Mouse (Mus musculus) adrenal gland, postnatal 36 days (tissue): ENCODE measurements around the gene Ltbp3. TPM values are rescaled to one million over a fixed set of nuclear protein-coding genes. Genes with fewer than 3 reads are reported as not detected.

Experiments
- DNase-seq, 2 experiments: peaks; one replicate each; pipeline ENCODE4 v3.0.0; 2021; ENCODE audit warnings: mixed read lengths in 1 of 2
- total RNA-seq, 2 experiments: library from RNA; stranded (reverse); gene quantifications; 2 replicates each; pipeline ENCODE4 v1.2.3; 2021

Gene Ltbp3
- total RNA-seq, 2 experiments from 2014 or later, result 222 to 305 TPM

DNA sequence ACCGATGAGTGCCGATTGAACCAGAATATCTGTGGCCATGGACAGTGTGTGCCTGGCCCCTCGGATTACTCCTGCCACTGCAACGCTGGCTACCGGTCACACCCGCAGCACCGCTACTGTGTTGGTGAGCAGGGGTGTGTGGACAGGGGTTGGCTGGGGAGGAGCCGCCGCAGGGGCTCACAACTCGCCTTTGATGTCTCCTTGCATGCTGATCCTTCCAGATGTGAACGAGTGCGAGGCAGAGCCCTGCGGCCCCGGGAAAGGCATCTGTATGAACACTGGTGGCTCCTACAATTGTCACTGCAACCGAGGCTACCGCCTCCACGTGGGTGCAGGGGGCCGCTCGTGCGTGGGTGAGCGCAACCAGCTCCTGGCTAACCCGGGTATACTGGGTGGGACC, 10.2 kb downstream of the Ltbp3 start:
- DNase-seq, result no peak

- peak; percentile 80 to 90 for DNase-seq
These were observed 11.0 kb downstream of the Ltbp3 start for GRCm38 (mm10) chr19:5751742-5752141.

GRCm38 (mm10) chr19:5756321-5756985, 15.7 kb downstream of the Ltbp3 start:
- DNase-seq, result no peak

DNA sequence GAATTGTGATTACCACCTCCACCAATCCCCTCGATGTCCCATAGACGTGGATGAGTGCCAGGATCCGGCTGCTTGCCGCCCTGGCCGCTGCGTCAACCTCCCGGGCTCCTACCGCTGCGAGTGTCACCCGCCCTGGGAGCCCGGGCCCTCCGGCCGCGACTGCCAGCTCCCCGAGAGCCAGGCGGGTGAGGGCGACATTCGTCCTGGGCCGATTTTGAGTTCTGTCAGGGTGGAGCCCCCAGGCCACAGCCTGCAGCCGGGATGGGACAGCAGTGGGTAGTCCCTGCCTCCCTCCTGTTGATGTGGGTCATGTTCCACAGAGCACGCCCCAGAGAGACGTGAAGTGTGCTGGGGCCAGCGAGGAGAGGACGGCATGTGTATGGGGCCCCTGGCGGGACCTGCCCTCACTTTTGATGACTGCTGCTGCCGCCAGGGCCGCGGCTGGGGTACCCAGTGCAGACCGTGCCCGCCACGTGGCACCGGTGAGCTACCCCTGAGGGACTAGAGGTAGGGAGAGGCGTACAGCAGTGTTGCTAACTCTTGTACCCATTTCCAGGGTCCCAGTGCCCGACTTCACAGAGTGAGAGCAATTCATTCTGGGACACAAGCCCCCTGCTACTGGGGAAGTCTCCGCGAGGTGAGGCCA, 16.4 kb downstream of the Ltbp3 start:
- DNase-seq, result no peak

DNA sequence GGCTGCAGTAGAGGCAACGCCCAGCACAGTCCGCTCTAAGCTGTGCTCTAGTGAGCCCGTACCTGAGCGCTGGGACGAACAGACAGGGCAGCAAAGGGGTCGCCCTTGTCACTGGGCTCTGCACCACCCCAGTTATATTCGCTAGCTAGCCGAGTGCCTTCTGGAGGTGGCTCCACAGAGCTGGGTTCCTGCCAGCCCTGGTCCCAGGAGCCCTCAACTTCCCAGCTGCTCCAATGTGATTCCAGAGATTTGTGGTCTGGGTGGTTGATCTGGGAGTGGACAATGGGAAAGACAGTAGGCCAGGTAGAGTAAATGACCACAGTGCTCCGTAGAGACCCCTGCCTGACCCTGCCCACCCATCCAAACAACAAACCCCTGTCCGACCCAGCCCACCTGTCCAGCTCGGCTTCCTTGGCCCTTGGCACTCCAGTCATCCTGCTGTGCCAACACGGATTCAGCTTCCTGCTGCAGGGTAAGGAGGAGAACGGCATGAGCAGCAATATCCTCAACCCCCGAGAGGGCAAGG, 18.2 kb downstream of the Ltbp3 start:
- no peak for DNase-seq

DNA sequence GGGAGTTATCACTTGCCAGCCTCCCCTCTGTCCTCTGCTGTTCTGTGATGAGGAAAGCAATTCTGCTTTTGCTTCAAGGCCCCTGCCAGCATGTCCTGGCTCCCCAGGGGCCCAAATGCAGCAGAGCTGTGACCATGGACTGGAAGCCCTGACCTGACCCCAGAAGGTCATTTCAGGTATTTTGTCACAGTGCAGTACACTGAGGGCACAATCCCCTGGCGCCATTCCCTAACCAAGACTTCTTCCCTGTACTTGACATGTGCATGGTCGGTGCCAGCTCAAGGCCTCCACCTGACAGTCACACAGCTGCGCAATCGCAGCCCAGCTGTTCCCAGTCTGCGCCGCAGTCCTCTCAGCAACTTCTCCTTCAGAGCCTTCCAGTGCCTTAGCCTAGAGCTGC, 22.5 kb downstream of the Ltbp3 start:
- DNase-seq, result peak in 1 of 2 experiments; percentile 56

DNA sequence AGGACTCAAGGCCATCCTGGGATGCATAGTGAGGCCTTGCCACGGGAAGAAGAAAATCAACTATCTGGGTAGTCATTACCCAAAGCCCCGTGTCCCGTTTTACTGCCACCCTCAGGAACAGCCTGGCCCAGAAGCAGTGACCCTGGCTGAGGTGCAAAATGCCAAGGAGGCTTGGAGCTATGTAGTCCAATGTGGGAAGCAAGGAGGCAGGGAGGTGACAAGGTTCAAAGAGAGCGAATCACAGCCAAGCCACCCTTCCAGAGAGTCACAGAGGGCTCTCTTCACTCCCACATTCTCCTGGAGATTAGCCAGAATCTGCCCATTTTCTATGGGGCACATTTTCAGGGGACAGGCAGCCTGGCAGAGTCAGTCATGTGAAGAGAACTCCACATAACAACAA, 26.6 kb downstream of the Ltbp3 start:
- no peak for DNase-seq

GRCm38 (mm10) chr19:5770311-5770710, 29.6 kb downstream of the Ltbp3 start:
- no peak for DNase-seq

- peak; percentile 96 to 97 for DNase-seq
These were observed 30.5 kb downstream of the Ltbp3 start, which contains the start of gene Scyl1 for GRCm38 (mm10) chr19:5770925-5771860. Scyl1 (minus strand) TSS chr19:5771419.

- DNase-seq, result no peak
These were observed 36.8 kb downstream of the Ltbp3 start for GRCm38 (mm10) chr19:5777387-5778032.

GRCm38 (mm10) chr19:5778312-5778711, 37.6 kb downstream of the Ltbp3 start:
- DNase-seq, result no peak

DNA sequence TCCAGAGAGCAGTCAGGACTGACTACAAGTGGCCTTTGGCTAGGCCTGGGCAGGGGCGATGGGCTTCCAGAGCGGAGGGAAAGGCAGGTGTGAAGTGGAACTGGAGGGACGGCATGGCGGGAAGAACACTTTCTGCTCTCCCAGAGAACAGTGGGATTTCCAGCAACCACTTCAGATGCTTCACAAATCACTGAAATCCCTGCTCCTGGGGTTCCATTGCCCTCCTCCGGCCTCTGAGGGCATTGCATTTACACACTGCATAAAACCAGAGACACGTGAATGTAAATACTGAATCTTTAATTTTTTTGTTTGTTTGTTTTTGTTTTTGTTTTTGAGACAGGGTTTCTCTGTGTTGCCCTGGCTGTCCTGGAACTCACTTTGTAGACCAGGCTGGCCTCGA, 39.5 kb downstream of the Ltbp3 start:
- peak; percentile 40 to 65 for DNase-seq

- no peak for DNase-seq
These were observed 40.8 kb downstream of the Ltbp3 start for GRCm38 (mm10) chr19:5781532-5781931.

DNA sequence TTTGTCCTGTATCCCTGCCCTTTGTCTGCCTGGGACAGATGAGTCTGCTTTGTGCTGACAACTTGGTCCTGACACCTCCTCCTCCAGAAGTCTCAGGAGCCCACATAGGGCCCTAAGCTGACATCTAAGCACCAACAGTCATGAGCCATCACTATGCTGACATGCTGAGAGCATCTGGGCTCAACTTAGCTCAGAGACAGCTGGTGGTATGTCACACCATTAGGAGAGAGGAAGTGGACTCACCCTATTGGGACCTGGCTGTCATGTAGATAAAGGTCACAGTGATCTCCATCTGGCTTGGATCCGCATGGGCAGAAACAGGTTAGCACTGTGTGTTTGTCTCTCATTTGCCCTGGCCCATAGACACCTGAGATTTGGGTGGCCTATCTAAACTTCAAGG, 41.4 kb downstream of the Ltbp3 start:
- no peak for DNase-seq

- DNase-seq, result no peak
These were observed 44.4 kb downstream of the Ltbp3 start for GRCm38 (mm10) chr19:5784958-5785577.

GRCm38 (mm10) chr19:5786441-5787114, 45.9 kb downstream of the Ltbp3 start:
- DNase-seq, result peak; percentile 90

GRCm38 (mm10) chr19:5787128-5787635, 46.5 kb downstream of the Ltbp3 start:
- DNase-seq, result peak; percentile 82 to 85

GRCm38 (mm10) chr19:5787920-5788319, 47.2 kb downstream of the Ltbp3 start:
- no peak for DNase-seq

GRCm38 (mm10) chr19:5788620-5789019, 47.9 kb downstream of the Ltbp3 start:
- no peak for DNase-seq

DNA sequence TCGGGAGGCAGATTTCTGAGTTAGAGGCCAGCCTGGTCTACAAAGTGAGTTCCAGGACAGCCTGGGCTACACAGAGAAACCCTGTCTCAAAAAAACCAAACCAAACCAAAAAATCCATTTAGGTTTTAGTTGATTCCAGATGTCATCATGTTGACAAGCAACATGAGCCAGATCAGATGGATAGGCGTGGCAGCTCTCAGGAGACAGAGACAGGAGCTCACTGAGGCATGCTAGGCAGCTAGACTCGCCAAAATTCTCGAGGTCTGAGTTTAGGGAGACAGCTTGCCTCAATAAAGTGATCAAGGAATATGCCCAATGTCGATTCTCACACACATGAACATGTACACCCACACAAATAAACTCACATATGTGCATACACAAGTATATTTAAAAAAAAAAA, 48.4 kb downstream of the Ltbp3 start:
- DNase-seq, result no peak

DNA sequence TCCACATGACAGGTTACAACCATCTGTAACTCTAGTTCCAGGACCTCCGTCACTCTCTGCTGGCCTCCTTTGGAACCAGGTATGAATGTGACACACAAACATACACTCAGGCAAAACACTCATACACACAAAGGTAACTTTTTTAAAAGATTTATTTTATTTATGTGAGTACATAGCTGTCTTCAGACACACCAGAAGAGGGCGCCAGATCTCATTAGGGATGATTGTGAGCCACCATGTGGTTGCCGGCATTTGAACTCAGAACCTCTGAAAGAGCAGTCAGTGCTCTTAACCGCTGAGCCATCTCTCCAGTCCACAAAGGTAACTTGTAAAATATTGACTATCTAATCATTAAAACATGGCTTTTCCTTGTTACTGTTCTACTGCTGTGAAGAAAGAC, 50.6 kb downstream of the Ltbp3 start:
- DNase-seq, result no peak
